8 mouse cellular contexts compared by ENCODE assay signal in the genomic region with DNA sequence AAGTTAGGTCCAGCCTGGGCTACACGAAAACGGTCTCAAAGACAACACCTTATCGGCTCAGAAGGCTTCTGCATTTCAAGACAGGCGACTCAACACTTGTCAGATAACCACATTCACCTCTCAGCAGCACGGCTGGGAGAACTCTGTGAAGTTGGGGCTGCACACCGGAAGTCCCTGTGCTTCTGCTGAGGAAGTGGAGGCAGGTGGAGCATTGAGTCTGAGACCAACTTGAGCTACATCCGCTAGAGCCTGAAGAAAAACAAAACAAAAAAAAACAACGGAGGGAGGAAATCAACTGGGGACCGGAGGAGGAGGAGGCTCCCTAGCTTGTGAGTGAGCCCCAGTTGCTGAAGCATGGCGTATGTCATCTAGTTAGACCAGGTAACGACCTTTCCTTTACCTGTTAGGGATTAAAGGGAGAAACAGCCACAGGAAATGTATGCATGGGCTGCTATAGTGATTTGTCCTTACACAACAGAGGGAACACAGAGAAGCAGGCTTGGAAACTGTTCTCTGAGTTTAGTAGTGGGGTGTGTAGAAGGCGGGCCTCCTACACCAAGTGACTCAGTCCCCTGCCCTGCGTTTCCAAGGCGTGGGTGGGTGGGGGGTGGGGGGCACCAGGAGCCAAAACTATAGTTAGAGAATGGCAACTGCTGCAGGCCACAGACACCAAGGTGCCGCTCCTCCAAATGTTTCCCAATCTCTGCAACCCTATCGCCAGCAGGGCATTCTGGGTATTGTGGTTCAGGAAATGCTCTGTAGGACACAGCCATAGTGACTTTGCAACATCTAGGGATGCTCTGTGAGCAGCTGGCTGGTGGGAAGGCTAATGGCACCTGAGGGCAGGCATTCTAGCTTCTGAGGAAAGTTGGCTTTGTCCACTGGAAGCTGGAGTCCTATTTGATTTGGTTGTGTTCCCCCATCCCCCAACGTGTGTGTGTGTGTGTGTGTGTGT. TPM values are rescaled to one million over a fixed set of nuclear protein-coding genes. Genes with fewer than 3 reads are reported as not detected.
DNase-seq lines count a peak whose midpoint lies in the region; ATAC-seq and TF ChIP-seq lines count a peak whose summit lies in the region.

Gene Hnrnpf (plus strand): TSS at position 199 of the 955 bp plus-strand sequence.

- H3K4me1 ChIP-seq in forebrain, embryonic 15.5 days, result peaks cover 3% of the 10 kb centered on the region
- H3K4me1 ChIP-seq in hindbrain, embryonic 12.5 days, result peaks cover 2% of the 10 kb centered on the region; the same call in 1 of the 2 replicates
- peaks cover 4% of the 10 kb centered on the region; the same call in 1 of the 2 replicates for H3K4me1 ChIP-seq in limb, embryonic 14.5 days (ENCODE audit: control insufficient read depth, insufficient read depth, low read length)
- peaks cover 2% of the 10 kb centered on the region for H3K4me1 ChIP-seq in neural tube, embryonic 13.5 days (replicated peaks)

- H3K4me2 ChIP-seq in forebrain, embryonic 15.5 days (replicated peaks), result no peak within 1 kb of the TSS
- no peak within 1 kb of the TSS for H3K4me2 ChIP-seq in hindbrain, embryonic 12.5 days (replicated peaks)
- H3K4me2 ChIP-seq in limb, embryonic 14.5 days (replicated peaks; ENCODE audit: low read depth, low read length, severe bottlenecking), result no peak within 1 kb of the TSS
- no peak within 1 kb of the TSS for H3K4me2 ChIP-seq in neural tube, embryonic 13.5 days

- no peak for ATAC-seq in forebrain, embryonic 15.5 days (replicated peaks)
- no peak for ATAC-seq in hindbrain, embryonic 12.5 days (ENCODE audit: low FRiP score)
- ATAC-seq in limb, embryonic 14.5 days (ENCODE audit: low FRiP score, low read depth), result no peak
- no peak for ATAC-seq in neural tube, embryonic 13.5 days (ENCODE audit: low read depth)

- H3K4me3 ChIP-seq in forebrain, embryonic 15.5 days, result no peak within 1 kb of the TSS
- H3K4me3 ChIP-seq in hindbrain, embryonic 12.5 days, result no peak within 1 kb of the TSS
- no peak within 1 kb of the TSS for H3K4me3 ChIP-seq in limb, embryonic 14.5 days (replicated peaks; ENCODE audit: low read length)
- no peak within 1 kb of the TSS for H3K4me3 ChIP-seq in neural tube, embryonic 13.5 days

- 82% methylated on average over 17 of the region's 17 CpGs for WGBS in forebrain, embryonic 15.5 days
- WGBS in hindbrain, embryonic 12.5 days, result 81% methylated on average over 17 of the region's 17 CpGs
- 80% methylated on average over 16 of the region's 17 CpGs for WGBS in limb, embryonic 14.5 days
- 82% methylated on average over 17 of the region's 17 CpGs for WGBS in neural tube, embryonic 13.5 days

- no peaks in the 10 kb centered on the region for H3K27me3 ChIP-seq in forebrain, embryonic 15.5 days
- no peaks in the 10 kb centered on the region for H3K27me3 ChIP-seq in hindbrain, embryonic 12.5 days
- H3K27me3 ChIP-seq in limb, embryonic 14.5 days (ENCODE audit: control insufficient read depth, insufficient read depth, low read length), result no peaks in the 10 kb centered on the region
- no peaks in the 10 kb centered on the region for H3K27me3 ChIP-seq in neural tube, embryonic 13.5 days

- H3K36me3 ChIP-seq in forebrain, embryonic 15.5 days, result no peaks in the 10 kb centered on the region
- no peaks in the 10 kb centered on the region for H3K36me3 ChIP-seq in hindbrain, embryonic 12.5 days
- H3K36me3 ChIP-seq in limb, embryonic 14.5 days (ENCODE audit: control insufficient read depth, insufficient read depth, low read length), result no peaks in the 10 kb centered on the region
- H3K36me3 ChIP-seq in neural tube, embryonic 13.5 days, result no peaks in the 10 kb centered on the region

- no peak within 1 kb of the TSS for H3K27ac ChIP-seq in forebrain, embryonic 15.5 days (replicated peaks)
- H3K27ac ChIP-seq in hindbrain, embryonic 12.5 days, result no peak within 1 kb of the TSS
- H3K27ac ChIP-seq in limb, embryonic 14.5 days (replicated peaks; ENCODE audit: low read depth, low read length), result no peak within 1 kb of the TSS
- H3K27ac ChIP-seq in neural tube, embryonic 13.5 days (replicated peaks), result no peak within 1 kb of the TSS

- TF ChIP-seq POLR2A in limb, embryonic 14.5 days (IDR thresholded peaks at IDR 0.05; ENCODE audit: borderline replicate concordance, extremely low read depth, insufficient read depth, insufficient read length), result no peak

- no peaks in the 10 kb centered on the region for H3K9me3 ChIP-seq in forebrain, embryonic 15.5 days
- H3K9me3 ChIP-seq in hindbrain, embryonic 12.5 days (replicated peaks), result no peaks in the 10 kb centered on the region
- H3K9me3 ChIP-seq in limb, embryonic 14.5 days (ENCODE audit: control insufficient read depth, low read length), result no peaks in the 10 kb centered on the region
- no peaks in the 10 kb centered on the region for H3K9me3 ChIP-seq in neural tube, embryonic 13.5 days

- peak; percentile 29 to 53 for DNase-seq in frontal cortex, adult 2 months (ENCODE audit: extremely low spot score in 1 of 2, low spot score in 1 of 2)
- DNase-seq in frontal cortex, postnatal 25 days (ENCODE audit: low spot score in 2 of 2), result no peak
- peak; percentile 59 for DNase-seq in ZHBTc4 (ENCODE audit: low read depth, low spot score)
- DNase-seq in limb, embryonic 14.5 days (ENCODE audit: low spot score), result no peak
- no peak for DNase-seq in cerebellum, adult 9-11 months

- H3K9ac ChIP-seq in forebrain, embryonic 15.5 days (replicated peaks), result no peak within 1 kb of the TSS
- no peak within 1 kb of the TSS for H3K9ac ChIP-seq in hindbrain, embryonic 12.5 days
- H3K9ac ChIP-seq in limb, embryonic 14.5 days (ENCODE audit: low read depth, low read length, severe bottlenecking), result no peak within 1 kb of the TSS
- H3K9ac ChIP-seq in neural tube, embryonic 13.5 days, result no peak within 1 kb of the TSS

RNA-seq across cellular contexts. Expression of gene Hnrnpf, which starts in this region (rescaled TPM):
- 121 and 126 TPM in 2 replicates for polyA plus RNA-seq in frontal cortex, adult 2 months (2012; rRNA removed)
- 376 and 385 TPM in 2 replicates for polyA plus RNA-seq in forebrain, embryonic 15.5 days (2015; fragmentation: Nextera tagmentation; extraction: Ambion mirVana)
- 474 and 480 TPM in 2 replicates for polyA plus RNA-seq in hindbrain, embryonic 12.5 days (2016; fragmentation: Nextera tagmentation; extraction: Ambion mirVana)
- 385 and 486 TPM in 2 replicates for polyA plus RNA-seq in limb, embryonic 14.5 days (2012; rRNA removed)
- 609 and 633 TPM in 2 replicates for polyA plus RNA-seq in limb, embryonic 14.5 days (2014; fragmentation: Nextera tagmentation; extraction: Ambion mirVana)
- 298 and 333 TPM in 2 replicates for polyA plus RNA-seq in neural tube, embryonic 13.5 days (2015; fragmentation: Nextera tagmentation; extraction: Ambion mirVana)

Comparison
In these comparisons a context has a peak if more than half of its experiments do, and no peak if none do; other contexts are left out.
1. DNase-seq: peak in frontal cortex, adult 2 months (2 of 2) and ZHBTc4 (single experiment); none in frontal cortex, postnatal 25 days (0 of 2), limb, embryonic 14.5 days (single experiment) and cerebellum, adult 9-11 months (single experiment).